Mouse (Mus musculus): Measurements from ENCODE around the gene Xrcc6. TPM values are rescaled to one million over a fixed set of nuclear protein-coding genes. Genes with fewer than 3 reads are reported as not detected.

Xrcc6 gene
- total RNA-seq (2021): 10 to 100 TPM; 26.2 to 28.6 TPM
- long read RNA-seq, experiment 1, transcript Xrcc6-201 (13 exons, 2,114 nt): major isoform, 37 of 44 reads
- long read RNA-seq, experiment 1, partial matches to known transcripts: 3 of 44 reads
- long read RNA-seq, experiment 1, other reads (novel, unspliced or antisense): 4 of 44 reads
- long read RNA-seq, experiment 2, transcript Xrcc6-201 (13 exons, 2,114 nt): major isoform, 31 of 38 reads
- long read RNA-seq, experiment 2, partial matches to known transcripts: 2 of 38 reads
- long read RNA-seq, experiment 2, other reads (novel, unspliced or antisense): 5 of 38 reads

DNA sequence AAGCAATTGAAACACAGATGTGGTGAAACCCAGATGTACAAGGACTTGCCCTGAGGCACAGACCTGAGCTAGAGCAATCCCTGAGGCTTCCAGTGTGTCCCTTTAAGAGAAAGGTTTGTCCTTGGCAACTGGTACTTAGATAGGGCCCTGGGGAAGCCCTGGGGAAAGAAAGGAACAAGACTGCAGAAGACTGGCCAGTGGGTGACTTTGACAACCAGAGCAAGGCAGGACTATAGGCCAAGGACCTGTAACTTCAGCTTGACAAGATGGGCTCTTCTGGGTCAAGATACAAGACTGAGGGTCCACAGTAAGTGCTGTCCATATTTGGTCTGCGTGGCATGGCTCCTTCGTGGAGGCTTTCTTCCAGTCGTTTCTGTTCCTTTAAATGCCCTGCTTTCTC lies at the start of gene Xrcc6:
Gene Xrcc6, plus strand, starts transcription at position 190 of the 400 bp plus-strand sequence.
- no peak for DNase-seq (ENCODE audit: low spot score in 2 of 2)

GRCm38 (mm10) chr15:81938246-81938645 lies 49.4 kb upstream of the Xrcc6 start:
- DNase-seq (ENCODE audit: low spot score in 2 of 2): no peak

DNA sequence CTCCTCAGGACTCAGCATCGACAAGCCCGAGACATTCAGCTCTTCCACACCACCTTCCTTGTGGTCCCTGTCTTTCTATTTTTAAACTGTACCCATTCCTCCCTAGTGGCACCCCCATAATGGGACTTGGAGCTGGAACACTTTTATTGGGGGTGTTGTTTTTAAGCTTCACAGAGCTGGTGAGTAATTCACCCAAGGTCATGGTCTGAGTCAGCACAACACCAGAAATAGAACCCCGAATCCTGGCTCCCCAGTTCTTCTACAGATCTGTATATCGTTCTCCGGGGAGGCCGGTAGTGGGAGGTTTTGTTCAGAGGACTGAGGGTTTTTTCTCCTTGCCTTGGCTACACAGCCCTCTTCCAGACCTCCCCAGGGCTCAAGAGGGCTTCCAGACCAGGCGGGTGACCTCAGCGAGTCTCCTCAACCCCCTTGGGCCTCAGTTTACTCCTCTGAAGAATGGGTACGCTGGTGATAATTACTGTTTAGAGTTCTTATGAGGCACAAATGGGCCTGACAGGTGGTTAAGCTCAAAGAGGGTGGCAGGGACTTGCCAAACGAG lies 48.4 kb upstream of the Xrcc6 start:
- no peak for DNase-seq (ENCODE audit: low spot score in 2 of 2)

GRCm38 (mm10) chr15:81939774-81940173 lies 47.9 kb upstream of the Xrcc6 start:
- no peak for DNase-seq (ENCODE audit: low spot score in 2 of 2)

- DNase-seq (ENCODE audit: low spot score in 2 of 2): no peak
These were observed 47.4 kb upstream of the Xrcc6 start for GRCm38 (mm10) chr15:81940219-81940618.

DNA sequence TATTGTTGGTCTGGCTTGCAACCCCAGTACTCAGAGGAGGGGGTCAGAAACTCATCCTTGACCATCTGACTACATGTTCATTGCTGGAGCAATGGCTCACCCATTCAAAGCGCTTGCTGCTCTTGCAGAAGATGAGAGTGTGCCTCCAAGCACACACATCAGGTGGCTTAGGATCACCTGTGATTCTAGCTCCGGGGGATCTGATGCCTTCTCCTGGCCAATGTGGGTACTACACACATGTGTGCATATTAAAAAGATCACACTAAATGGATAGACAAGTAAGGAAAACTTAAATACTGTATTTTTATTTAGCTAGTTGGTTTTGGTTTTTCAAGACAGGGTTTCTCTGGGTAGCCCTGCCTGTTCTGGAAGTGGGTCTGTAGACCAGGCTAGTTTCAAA lies 46.6 kb upstream of the Xrcc6 start:
- DNase-seq (ENCODE audit: low spot score in 2 of 2): no peak

- no peak for DNase-seq (ENCODE audit: low spot score in 2 of 2)
These were observed 44.4 kb upstream of the Xrcc6 start for GRCm38 (mm10) chr15:81943176-81943749.

GRCm38 (mm10) chr15:81949076-81949475 lies 38.6 kb upstream of the Xrcc6 start:
- no peak for DNase-seq (ENCODE audit: low spot score in 2 of 2)

DNA sequence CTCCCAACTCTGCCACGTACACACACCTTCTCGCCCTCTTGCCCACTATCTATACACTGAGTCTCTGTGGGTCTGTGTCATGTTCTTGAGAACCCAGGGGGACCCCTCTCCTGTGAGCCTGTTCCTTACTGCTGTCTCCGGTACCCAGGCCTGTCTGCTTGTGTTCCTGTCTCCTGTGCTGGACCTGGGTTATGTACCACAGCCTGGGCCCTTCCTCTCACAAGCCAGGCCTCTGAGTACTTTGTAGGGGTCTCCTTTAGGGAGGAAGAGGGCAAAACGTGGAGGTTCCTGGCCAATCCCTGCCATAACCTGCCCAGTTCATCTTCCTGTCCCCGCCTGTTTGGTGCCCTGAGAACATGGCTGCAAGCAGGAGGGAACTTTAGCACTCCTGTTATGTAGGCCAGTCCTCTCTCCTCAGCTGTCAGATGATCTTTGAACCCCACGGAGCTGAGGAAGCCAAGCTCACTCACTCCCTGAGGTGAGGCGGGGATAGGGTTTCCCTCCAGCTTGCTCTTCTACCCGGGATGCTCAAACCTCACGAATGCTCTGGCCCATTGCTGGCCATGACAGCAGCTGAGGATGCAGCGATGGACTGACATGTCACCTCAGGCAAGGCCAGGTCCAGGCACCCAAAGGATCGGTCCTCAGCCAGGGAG lies 38.0 kb upstream of the Xrcc6 start:
- no peak for DNase-seq (ENCODE audit: low spot score in 2 of 2)

- no peak for DNase-seq (ENCODE audit: low spot score in 2 of 2)
These were observed 36.9 kb upstream of the Xrcc6 start for GRCm38 (mm10) chr15:81950716-81951115.

DNA sequence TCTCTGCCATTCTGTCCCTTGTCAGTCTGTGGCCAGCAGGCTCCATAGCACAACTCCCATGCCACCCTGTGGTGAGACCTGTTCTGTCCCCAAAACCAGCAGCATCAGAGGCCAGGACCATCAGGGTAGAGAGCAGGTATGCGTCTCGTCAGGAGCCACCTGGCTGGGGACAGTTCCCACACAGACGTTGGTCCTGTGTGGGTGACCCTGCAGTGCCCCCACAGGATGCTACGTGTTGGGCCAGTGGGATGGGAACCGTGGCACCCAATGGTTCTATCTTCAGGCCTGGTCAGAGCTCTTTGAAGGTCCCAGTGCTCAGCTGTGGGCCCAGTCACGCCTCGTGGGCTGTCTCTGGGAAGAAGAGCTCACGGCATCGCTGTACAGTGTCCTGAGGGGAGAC lies 36.5 kb upstream of the Xrcc6 start:
- DNase-seq (ENCODE audit: low spot score in 2 of 2): no peak

GRCm38 (mm10) chr15:81952310-81952709 lies 35.3 kb upstream of the Xrcc6 start:
- DNase-seq (ENCODE audit: low spot score in 2 of 2): no peak

GRCm38 (mm10) chr15:81954151-81954583 lies 33.5 kb upstream of the Xrcc6 start:
- no peak for DNase-seq (ENCODE audit: low spot score in 2 of 2)

- DNase-seq (ENCODE audit: low spot score in 2 of 2): no peak
These were observed 32.9 kb upstream of the Xrcc6 start for GRCm38 (mm10) chr15:81954716-81955115.

- no peak for DNase-seq (ENCODE audit: low spot score in 2 of 2)
These were observed 32.2 kb upstream of the Xrcc6 start for GRCm38 (mm10) chr15:81955414-81955813.

GRCm38 (mm10) chr15:81956457-81956856 lies 31.2 kb upstream of the Xrcc6 start:
- DNase-seq (ENCODE audit: low spot score in 2 of 2): peak in 1 of 2 experiments; percentile 47

GRCm38 (mm10) chr15:81957598-81957997 lies 30.0 kb upstream of the Xrcc6 start:
- DNase-seq (ENCODE audit: low spot score in 2 of 2): no peak

DNA sequence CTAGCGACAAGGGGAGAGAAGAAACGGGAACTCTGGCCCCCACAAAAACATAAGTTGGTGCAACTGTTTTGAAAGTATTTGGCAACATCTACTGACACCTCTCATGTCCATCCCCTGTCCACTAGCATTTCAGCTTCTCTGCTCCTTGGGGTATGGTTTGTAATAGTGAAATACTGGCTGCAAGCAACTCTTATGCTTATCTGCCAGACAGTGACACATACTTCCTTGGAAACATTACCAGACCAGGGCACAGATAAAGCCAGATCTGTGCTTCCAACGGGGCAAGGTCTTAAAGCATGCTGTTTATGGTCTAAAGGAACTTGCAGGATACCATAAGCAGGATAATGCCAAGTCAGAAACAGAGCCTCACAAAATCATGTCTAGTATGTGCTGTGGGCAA lies 28.7 kb upstream of the Xrcc6 start:
- no peak for DNase-seq (ENCODE audit: low spot score in 2 of 2)

DNA sequence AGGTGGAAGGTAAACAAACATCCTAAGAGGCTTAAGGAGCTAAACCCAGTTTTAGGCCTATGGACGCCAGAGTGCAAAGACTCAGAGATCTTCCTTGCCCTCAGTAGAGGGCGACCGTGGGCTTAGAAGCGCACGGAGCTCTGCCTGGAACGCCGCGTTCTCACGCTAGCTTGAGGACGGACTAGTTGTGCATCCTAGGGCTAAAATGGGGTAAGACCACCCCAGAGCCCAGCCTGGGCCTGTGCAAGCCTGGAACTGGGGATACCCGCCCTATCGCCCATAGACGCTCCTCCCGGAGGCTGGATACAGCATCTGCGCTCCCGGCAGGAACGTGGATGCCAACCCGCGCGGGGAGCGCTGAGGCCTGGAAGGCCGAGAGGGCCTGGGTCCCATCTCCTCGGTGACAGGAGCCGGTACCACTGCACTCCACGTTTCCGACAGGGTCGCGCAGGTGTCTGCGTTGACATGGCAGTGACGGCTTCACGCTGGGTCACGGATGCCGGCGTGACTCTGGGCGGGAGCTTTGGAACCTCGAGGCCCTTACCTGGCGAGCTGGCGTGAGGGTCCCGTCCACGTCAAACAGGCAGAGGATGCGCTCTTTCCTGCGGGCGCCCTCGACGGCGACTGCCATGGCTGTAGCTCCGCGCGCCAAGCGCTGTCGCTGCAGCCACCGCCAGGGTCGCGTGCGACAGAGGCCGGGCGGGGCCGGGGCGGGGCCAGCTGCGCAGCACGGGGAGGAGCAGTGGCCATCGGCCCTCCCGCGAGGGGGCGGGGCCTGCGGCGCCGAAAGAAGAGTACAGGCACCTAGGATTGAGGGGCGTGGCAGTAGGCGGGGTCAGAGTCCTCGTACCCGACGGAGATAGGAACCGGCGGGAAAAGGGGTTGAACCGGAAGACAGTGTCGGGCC lies 27.2 kb upstream of the Xrcc6 start, which contains the start of gene Pmm1:
Gene Pmm1, minus strand, starts transcription at position 760 of the 907 bp plus-strand sequence.
- peak; percentile 94 to 99 for DNase-seq (ENCODE audit: low spot score in 2 of 2)

DNA sequence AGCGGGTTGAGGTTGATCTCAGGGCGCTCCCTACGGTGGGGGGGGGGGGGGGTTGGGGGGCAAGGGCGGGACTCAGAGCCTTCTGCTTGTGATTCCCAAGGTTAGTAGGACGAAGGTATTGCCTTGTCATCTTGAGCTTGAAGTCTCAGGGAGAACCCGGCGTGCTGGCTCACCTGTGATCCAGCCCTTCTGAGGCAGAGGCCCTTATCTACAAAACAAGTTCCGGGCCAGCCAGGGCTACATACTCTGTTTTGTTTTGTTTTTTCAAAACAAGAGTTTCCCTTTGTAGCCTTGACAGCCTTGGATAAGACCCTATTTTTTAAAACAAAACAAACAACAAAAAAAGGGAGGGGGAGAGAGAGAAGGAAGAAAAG lies 26.6 kb upstream of the Xrcc6 start:
- DNase-seq (ENCODE audit: low spot score in 2 of 2): no peak

GRCm38 (mm10) chr15:81964262-81964661 lies 23.4 kb upstream of the Xrcc6 start:
- DNase-seq (ENCODE audit: low spot score in 2 of 2): no peak
